Mouse (Mus musculus) liver, embryonic 14.5 days (tissue): ENCODE results near the gene Spata32.

ENCODE experiments used
- CTCF ChIP-seq: IDR thresholded peaks from 2 replicates; pipeline ENCODE4 v1.5.1; 2016; ENCODE audit warnings: antibody characterized with exemption, low read depth, control low read depth
- EP300 ChIP-seq: IDR thresholded peaks from 2 replicates; pipeline ENCODE4 v1.6.1; 2016; ENCODE audit warnings: antibody characterized with exemption, low read depth

DNA sequence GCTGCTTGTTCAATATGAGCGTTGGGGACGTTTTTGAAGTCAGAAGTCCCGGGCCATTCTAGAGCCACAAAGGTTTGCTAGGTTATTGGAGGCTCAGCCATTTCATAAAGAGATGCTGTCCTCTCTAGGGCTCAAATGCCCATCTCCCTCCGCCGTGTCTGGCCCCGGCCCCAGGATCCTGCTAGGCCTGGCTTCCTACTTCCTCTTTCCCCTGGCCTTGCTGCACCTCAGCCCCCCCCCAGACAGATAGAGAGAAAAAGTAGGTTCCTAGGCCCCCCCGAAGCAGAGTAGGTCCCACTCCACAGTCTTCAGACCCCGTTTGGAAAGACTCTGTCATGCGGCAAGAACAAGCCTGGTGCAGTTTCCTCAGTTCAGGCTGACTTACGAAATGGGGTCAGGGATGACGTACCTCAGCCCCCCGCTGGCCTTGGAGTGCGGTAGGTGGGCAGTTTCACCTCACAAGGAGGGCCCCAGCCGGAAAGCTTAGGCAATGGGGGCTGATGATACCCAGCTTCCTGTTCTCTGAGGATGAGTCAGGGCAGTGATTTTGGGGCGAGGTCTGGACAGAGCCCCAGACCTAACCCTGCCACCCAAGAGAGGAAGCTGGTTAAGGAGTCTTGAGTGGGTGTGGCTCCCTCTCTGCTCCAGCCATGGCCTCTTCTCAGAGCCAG is 40.3 kb downstream of the Spata32 start:
- TF ChIP-seq CTCF (no peak), EP300 (no peak)
